Mouse (Mus musculus): ENCODE data around the gene Pcsk7. TPM values are rescaled to one million over a fixed set of nuclear protein-coding genes. Genes with fewer than 3 reads are reported as not detected.

Pcsk7 gene
- total and polyA plus RNA-seq, 2 experiments from 2014 or later = 18.1 to 23.5 TPM

DNA sequence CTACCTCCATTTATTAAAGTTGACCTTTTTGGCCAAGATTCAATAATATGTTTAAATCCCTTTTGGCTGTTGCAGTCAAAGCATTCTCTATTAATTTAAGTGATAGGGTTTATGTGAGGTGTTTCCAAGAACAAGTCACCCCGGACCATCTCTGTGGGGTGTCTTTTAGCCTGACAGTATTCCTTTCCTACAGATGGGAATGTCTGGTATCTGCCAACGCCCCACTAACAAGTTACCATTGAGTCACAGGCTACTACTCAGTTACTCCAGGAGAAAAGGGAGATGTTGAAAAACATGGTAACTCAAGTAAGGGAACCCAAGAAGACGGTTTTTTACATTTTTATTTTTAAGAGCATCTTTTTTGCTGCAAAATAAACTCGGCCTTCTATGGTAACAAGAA lies 1.1 kb upstream of the Pcsk7 start:
- Histone ChIP-seq H3K36me3 (ENCODE audit: insufficient read depth, low read length) (peaks cover 15% of the 10 kb centered on the region), H3K4me3 (ENCODE audit: low read length) (peak overlapping the region; percentile 88), H3K4me1 (ENCODE audit: insufficient read depth, low read length) (peaks cover 20% of the 10 kb centered on the region; the same call in 1 of the 2 replicates), H3K9me3 (ENCODE audit: low read length) (no peaks in the 10 kb centered on the region), H3K4me2 (ENCODE audit: low read depth, low read length) (peak overlapping the region; percentile 88), H3K27me3 (ENCODE audit: insufficient read depth, low read length) (no peaks in the 10 kb centered on the region), H3K9ac (replicated peaks; ENCODE audit: low read length) (peak overlapping the region; percentile 90), H3K27ac (peak overlapping the region; percentile 95; the same call in 1 of the 2 replicates)
- 47% methylated on average over 4 of the region's 4 CpGs for WGBS
- no peak for TF ChIP-seq CTCF (IDR thresholded peaks at IDR 0.05; ENCODE audit: low read depth)
- DNase-seq (ENCODE audit: low spot score) (no peak), ATAC-seq (no peak)

DNA sequence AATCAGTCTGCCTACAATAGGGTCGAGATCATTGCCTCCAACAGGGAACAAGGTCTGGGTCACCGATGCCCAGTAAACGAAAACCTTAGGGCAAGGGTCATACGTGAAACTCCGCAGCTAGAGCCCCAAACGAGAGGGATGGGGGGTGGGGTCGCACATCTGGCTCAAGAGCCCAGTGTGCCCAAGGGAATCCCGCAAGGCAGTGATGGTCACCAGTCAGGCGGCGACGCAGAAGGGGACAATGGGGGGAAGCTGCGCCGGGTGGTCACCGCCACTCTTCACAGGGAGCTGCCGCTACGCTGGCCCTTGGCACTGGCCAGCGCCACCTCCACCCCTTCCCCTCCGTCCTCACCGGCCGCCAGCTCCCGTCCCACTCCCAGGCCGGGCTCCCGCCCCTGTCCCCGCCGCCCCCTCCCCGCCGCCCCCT lies 473 bp upstream of the Pcsk7 start:
- Histone ChIP-seq H3K27me3 (ENCODE audit: insufficient read depth, low read length) (no peaks in the 10 kb centered on the region), H3K27ac (peak overlapping the region; percentile 95), H3K4me1 (ENCODE audit: insufficient read depth, low read length) (peaks cover 20% of the 10 kb centered on the region; the same call in 1 of the 2 replicates), H3K9me3 (ENCODE audit: low read length) (no peaks in the 10 kb centered on the region), H3K4me3 (ENCODE audit: low read length) (peak overlapping the region; percentile 88), H3K36me3 (ENCODE audit: insufficient read depth, low read length) (peaks cover 21% of the 10 kb centered on the region), H3K4me2 (ENCODE audit: low read depth, low read length) (peak overlapping the region; percentile 88), H3K9ac (replicated peaks; ENCODE audit: low read length) (peak overlapping the region; percentile 90)
- WGBS = 4% methylated on average over 18 of the region's 27 CpGs
- TF ChIP-seq CTCF (IDR thresholded peaks at IDR 0.05; ENCODE audit: low read depth) = no peak
- DNase-seq (ENCODE audit: low spot score) = peak; percentile 43
- ATAC-seq = peak; percentile 57

DNA sequence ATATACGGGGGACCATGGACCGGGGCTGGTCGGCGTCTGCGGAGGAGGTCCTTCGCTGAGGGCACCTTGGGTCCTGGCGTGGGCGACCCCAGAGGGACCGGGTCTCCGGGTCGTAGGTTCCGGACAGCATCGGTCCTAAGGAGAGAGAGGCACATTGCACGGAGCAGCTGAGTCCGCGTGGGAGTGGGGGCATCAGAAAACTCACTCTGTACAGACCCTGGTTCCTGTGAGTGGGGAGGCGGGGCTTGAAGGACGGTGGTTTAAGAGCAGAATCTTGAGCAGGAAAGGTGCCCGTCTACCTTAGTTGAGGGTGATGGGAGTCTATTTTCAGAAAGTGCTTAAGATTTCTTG lies 756 bp downstream of the Pcsk7 start:
- H3K9ac ChIP-seq (replicated peaks; ENCODE audit: low read length) = peak overlapping the region; percentile 90
- under 1% methylated on average over 19 of the region's 19 CpGs for WGBS
- peak overlapping the region; percentile 95 for H3K27ac ChIP-seq
- H3K4me2 ChIP-seq (ENCODE audit: low read depth, low read length) = peak overlapping the region; percentile 88
- H3K9me3 ChIP-seq (ENCODE audit: low read length) = no peaks in the 10 kb centered on the region
- peaks cover 20% of the 10 kb centered on the region; the same call in 1 of the 2 replicates for H3K4me1 ChIP-seq (ENCODE audit: insufficient read depth, low read length)
- H3K27me3 ChIP-seq (ENCODE audit: insufficient read depth, low read length) = no peaks in the 10 kb centered on the region
- peaks cover 33% of the 10 kb centered on the region for H3K36me3 ChIP-seq (ENCODE audit: insufficient read depth, low read length)
- ATAC-seq = peak; percentile 77
- TF ChIP-seq CTCF (IDR thresholded peaks at IDR 0.05; ENCODE audit: low read depth) = no peak
- peak overlapping the region; percentile 88 for H3K4me3 ChIP-seq (ENCODE audit: low read length)
- no peak for DNase-seq (ENCODE audit: low spot score)

DNA sequence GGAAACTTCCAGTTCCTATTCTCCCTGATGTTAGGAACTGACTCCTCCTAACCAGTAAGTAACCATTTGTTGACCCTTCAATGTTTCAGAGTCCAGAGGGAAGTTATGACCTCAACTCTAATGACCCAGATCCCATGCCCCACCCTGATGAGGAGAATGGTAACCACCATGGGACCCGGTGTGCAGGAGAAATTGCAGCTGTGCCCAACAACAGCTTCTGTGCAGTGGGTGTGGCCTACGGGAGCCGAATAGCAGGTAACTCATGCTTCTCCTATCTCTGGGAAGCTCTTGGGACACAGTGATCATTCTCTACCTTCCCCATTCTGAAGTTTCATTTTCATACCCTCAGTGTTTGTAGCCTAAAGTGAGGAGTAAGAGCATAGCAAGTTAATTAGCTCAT lies 4.7 kb downstream of the Pcsk7 start:
- H3K4me2 ChIP-seq (ENCODE audit: low read depth, low read length) = no peak overlapping the region
- no peak for TF ChIP-seq CTCF (IDR thresholded peaks at IDR 0.05; ENCODE audit: low read depth)
- H3K27me3 ChIP-seq (ENCODE audit: insufficient read depth, low read length) = no peaks in the 10 kb centered on the region
- ATAC-seq = no peak
- H3K9me3 ChIP-seq (ENCODE audit: low read length) = no peaks in the 10 kb centered on the region
- no peak for DNase-seq (ENCODE audit: low spot score)
- H3K4me3 ChIP-seq (ENCODE audit: low read length) = no peak overlapping the region
- H3K9ac ChIP-seq (replicated peaks; ENCODE audit: low read length) = no peak overlapping the region
- H3K27ac ChIP-seq = no peak overlapping the region
- H3K36me3 ChIP-seq (ENCODE audit: insufficient read depth, low read length) = peaks cover 55% of the 10 kb centered on the region
- peaks cover 9% of the 10 kb centered on the region; the same call in 1 of the 2 replicates for H3K4me1 ChIP-seq (ENCODE audit: insufficient read depth, low read length)
- WGBS = 87% methylated on average over 3 of the region's 3 CpGs

DNA sequence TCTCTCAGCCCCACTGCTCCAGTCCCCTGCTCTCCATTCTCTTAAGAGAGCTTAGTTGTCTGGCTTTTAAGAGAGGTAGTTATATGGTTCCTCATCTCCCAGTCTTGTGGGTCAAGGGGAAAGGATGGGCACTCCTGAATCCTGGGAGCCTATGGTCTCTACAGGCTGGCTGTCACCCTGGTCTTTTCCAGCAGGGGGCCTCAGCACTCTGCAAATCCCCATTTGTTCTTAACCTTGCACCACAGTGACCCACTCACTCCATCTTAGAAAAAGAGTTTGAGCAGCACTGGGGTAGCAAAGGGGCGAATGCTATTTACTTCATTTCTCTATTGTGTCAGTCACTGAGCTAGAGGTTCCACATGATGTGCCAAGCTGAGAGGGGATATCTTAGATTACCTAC lies 5.4 kb downstream of the Pcsk7 start:
- Histone ChIP-seq H3K4me3 (ENCODE audit: low read length) (no peak overlapping the region), H3K27me3 (ENCODE audit: insufficient read depth, low read length) (no peaks in the 10 kb centered on the region), H3K9ac (replicated peaks; ENCODE audit: low read length) (no peak overlapping the region), H3K27ac (no peak overlapping the region), H3K4me1 (ENCODE audit: insufficient read depth, low read length) (peaks cover 9% of the 10 kb centered on the region; the same call in 1 of the 2 replicates), H3K36me3 (ENCODE audit: insufficient read depth, low read length) (peaks cover 56% of the 10 kb centered on the region), H3K4me2 (ENCODE audit: low read depth, low read length) (no peak overlapping the region), H3K9me3 (ENCODE audit: low read length) (no peaks in the 10 kb centered on the region)
- DNase-seq (ENCODE audit: low spot score) (peak; percentile 64), ATAC-seq (no peak)
- TF ChIP-seq CTCF (IDR thresholded peaks at IDR 0.05; ENCODE audit: low read depth) = peak; percentile 74
- 62% methylated on average over 1 of the region's 1 CpGs for WGBS

DNA sequence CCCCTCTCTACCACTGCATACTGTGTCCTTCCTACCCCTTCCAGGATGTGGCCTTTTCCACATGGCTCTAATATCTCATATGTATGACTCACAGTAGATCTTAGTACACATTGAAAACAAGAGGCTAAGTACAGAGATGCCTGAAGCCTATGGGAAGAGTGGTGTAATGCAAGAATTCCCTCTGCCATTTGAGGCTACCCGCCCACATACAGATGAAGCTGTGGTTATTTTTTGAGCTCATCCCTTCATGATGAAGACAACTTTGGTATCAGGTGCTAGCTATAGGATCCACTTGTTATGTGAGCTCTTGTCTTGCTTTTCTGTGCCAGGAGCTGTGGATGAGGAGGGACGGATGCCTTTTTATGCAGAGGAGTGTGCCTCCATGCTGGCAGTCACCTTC lies 9.4 kb downstream of the Pcsk7 start:
- no peak overlapping the region for H3K4me2 ChIP-seq (ENCODE audit: low read depth, low read length)
- H3K36me3 ChIP-seq (ENCODE audit: insufficient read depth, low read length) = peaks cover 58% of the 10 kb centered on the region
- 94% methylated on average over 2 of the region's 2 CpGs for WGBS
- ATAC-seq = no peak
- no peak for DNase-seq (ENCODE audit: low spot score)
- no peaks in the 10 kb centered on the region for H3K27me3 ChIP-seq (ENCODE audit: insufficient read depth, low read length)
- H3K9ac ChIP-seq (replicated peaks; ENCODE audit: low read length) = no peak overlapping the region
- peaks cover 3% of the 10 kb centered on the region; the same call in 1 of the 2 replicates for H3K4me1 ChIP-seq (ENCODE audit: insufficient read depth, low read length)
- no peak overlapping the region for H3K27ac ChIP-seq
- H3K4me3 ChIP-seq (ENCODE audit: low read length) = no peak overlapping the region
- H3K9me3 ChIP-seq (ENCODE audit: low read length) = no peaks in the 10 kb centered on the region
- no peak for TF ChIP-seq CTCF (IDR thresholded peaks at IDR 0.05; ENCODE audit: low read depth)

DNA sequence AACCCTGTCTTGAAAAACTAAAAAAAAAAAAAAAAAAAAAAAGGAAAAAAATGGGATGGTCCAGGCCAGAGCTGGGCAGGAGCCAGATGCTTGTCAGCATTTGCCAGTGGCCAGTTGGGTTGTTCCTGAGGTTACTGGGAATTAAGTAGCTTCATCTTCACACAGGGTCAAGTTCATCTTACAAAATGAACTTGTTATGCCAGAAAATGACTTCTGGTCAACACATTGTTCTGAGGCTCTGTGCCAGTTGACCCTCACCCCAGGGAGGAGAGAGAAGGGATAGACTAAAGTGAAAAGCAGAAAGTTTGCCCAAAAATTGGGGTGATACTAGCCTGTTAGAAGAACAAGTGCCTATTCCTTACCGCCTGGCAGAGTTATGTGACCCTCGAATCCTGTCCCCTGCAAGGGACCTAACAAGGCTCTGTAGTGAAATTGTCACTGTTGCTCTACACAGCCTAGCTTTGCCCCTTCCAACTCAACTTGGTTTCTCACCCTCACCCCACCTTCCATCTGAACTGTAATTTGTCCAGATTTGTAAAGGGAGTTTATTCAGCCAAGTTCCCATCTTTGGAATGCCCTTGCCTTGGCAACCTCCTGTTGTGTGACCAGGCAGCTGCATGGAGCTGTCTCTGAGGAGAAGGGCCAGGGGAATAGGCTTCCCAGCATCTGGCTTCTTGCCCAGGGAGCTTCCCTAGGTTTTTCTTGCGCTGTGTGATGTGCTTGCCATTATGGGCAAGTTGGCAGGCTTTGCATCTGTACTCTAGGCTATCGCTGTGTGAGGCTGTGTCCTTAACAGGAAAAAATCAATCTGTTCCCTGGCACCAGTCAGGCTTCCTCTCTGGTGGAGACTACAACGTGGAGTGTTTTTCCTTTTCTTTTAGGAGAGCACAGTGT lies 11.0 kb downstream of the Pcsk7 start:
- no peak for TF ChIP-seq CTCF (IDR thresholded peaks at IDR 0.05; ENCODE audit: low read depth)
- H3K4me3 ChIP-seq (ENCODE audit: low read length) = no peak overlapping the region
- no peak overlapping the region for H3K4me2 ChIP-seq (ENCODE audit: low read depth, low read length)
- H3K9ac ChIP-seq (replicated peaks; ENCODE audit: low read length) = no peak overlapping the region
- peak; percentile 93 for DNase-seq (ENCODE audit: low spot score)
- peak; percentile 96 for ATAC-seq
- H3K27ac ChIP-seq = peak overlapping the region; percentile 60
- peaks cover 52% of the 10 kb centered on the region for H3K36me3 ChIP-seq (ENCODE audit: insufficient read depth, low read length)
- peaks cover 3% of the 10 kb centered on the region; the same call in 1 of the 2 replicates for H3K4me1 ChIP-seq (ENCODE audit: insufficient read depth, low read length)
- 47% methylated on average over 5 of the region's 5 CpGs for WGBS
- H3K27me3 ChIP-seq (ENCODE audit: insufficient read depth, low read length) = no peaks in the 10 kb centered on the region
- no peaks in the 10 kb centered on the region for H3K9me3 ChIP-seq (ENCODE audit: low read length)

Data from hindbrain, postnatal 0 days (tissue).